Mouse (Mus musculus) kidney, embryonic 14.5 days (tissue): ENCODE measurements around the gene Ccer2. TPM values are rescaled to one million over a fixed set of nuclear protein-coding genes. Genes with fewer than 3 reads are reported as not detected.

Source experiments
- ATAC-seq: fragments of 200-750 bp; cut with Nextera tagmentation; 2 replicates; pipeline ENCODE4 v1.8.0; 2017; ENCODE audit warnings: moderate number of reproducible peaks, mild to moderate bottlenecking, moderate TSS enrichment, moderate library complexity; ENCODE audit not compliant: low FRiP score, low TSS enrichment
- H3K27ac ChIP-seq: fragments of 300-500 bp; sonication (generic); 2 replicates; pipeline ENCODE4 v1.5.1; 2014; ENCODE audit warnings: low read depth, mild to moderate bottlenecking, low read length, moderate library complexity, mixed read lengths
- H3K27me3 ChIP-seq: fragments of 300-500 bp; sonication (generic); 2 replicates; pipeline ENCODE4 v1.6.1; 2014; ENCODE audit warnings: mild to moderate bottlenecking, low read length; ENCODE audit not compliant: control insufficient read depth, insufficient read depth
- H3K36me3 ChIP-seq: fragments of 300-500 bp; sonication (generic); 2 replicates; pipeline ENCODE4 v1.6.1; 2014; ENCODE audit warnings: low read length, mixed read lengths; ENCODE audit not compliant: control insufficient read depth, insufficient read depth
- H3K4me1 ChIP-seq: fragments of 300-500 bp; sonication (generic); 2 replicates; pipeline ENCODE4 v1.6.1; 2014; ENCODE audit warnings: low read length, mixed read lengths; ENCODE audit not compliant: control insufficient read depth, insufficient read depth
- H3K4me2 ChIP-seq: fragments of 300-500 bp; sonication (generic); replicated peaks from 2 replicates; pipeline ENCODE4 v1.6.1; 2014; ENCODE audit warnings: low read depth, mild to moderate bottlenecking, low read length
- H3K4me3 ChIP-seq: fragments of 300-500 bp; sonication (generic); 2 replicates; pipeline ENCODE4 v1.5.1; 2014; ENCODE audit warnings: mild to moderate bottlenecking, low read length
- H3K9ac ChIP-seq: fragments of 300-500 bp; sonication (generic); 2 replicates; pipeline ENCODE4 v1.6.1; 2014; ENCODE audit warnings: low read depth, mild to moderate bottlenecking, low read length, moderate library complexity
- H3K9me3 ChIP-seq: fragments of 300-500 bp; sonication (generic); 2 replicates; pipeline ENCODE4 v1.6.1; 2016; ENCODE audit warnings: low read length; ENCODE audit not compliant: control insufficient read depth
- WGBS: fragments of 180-500 bp; shearing (Covaris S2); extraction: QIAGEN DNeasy Blood & Tissue Kit; methylation state at CpG from one replicate; pipeline ENCODE4 v1.1.7; 2014; 5-methylcytosine and 5-hydroxymethylcytosine counted together
- polyA plus RNA-seq: library from polyadenylated mRNA; unstranded; fragments of >200 nt; fragmentation: Nextera tagmentation; extraction: Ambion mirVana; gene quantifications from 2 replicates; pipeline ENCODE4 v1.2.1, GENCODE M21; 2014

Ccer2 gene
- polyA plus RNA-seq, 1 experiment from 2014 or later, result not detected

- Histone ChIP-seq H3K4me1 (peaks cover 6% of the 10 kb centered on the region), H3K4me2 (no peak overlapping the region), H3K4me3 (no peak overlapping the region), H3K9ac (no peak overlapping the region), H3K27me3 (no peaks in the 10 kb centered on the region), H3K36me3 (peaks cover 3% of the 10 kb centered on the region; the same call in 1 of the 2 replicates), H3K27ac (no peak overlapping the region), H3K9me3 (no peaks in the 10 kb centered on the region)
- 48% methylated on average over 6 of the region's 6 CpGs for WGBS
- ATAC-seq, result peak; percentile 58; the same call in 1 of the 2 replicates
These were observed 24.2 kb downstream of the Ccer2 start for GRCm38 (mm10) chr7:28780067-28780658.

GRCm38 (mm10) chr7:28780857-28781256 is 24.9 kb downstream of the Ccer2 start:
- Histone ChIP-seq H3K27me3 (no peaks in the 10 kb centered on the region), H3K4me3 (no peak overlapping the region), H3K4me1 (peaks cover 6% of the 10 kb centered on the region), H3K27ac (no peak overlapping the region), H3K4me2 (no peak overlapping the region), H3K36me3 (peaks cover 3% of the 10 kb centered on the region; the same call in 1 of the 2 replicates), H3K9me3 (no peaks in the 10 kb centered on the region), H3K9ac (no peak overlapping the region)
- WGBS, result 77% methylated on average over 7 of the region's 7 CpGs
- no peak for ATAC-seq

GRCm38 (mm10) chr7:28781261-28781663 is 25.3 kb downstream of the Ccer2 start:
- Histone ChIP-seq H3K27ac (no peak overlapping the region), H3K4me2 (no peak overlapping the region), H3K9ac (no peak overlapping the region), H3K9me3 (no peaks in the 10 kb centered on the region), H3K4me3 (no peak overlapping the region), H3K4me1 (peaks cover 6% of the 10 kb centered on the region), H3K27me3 (no peaks in the 10 kb centered on the region), H3K36me3 (peaks cover 3% of the 10 kb centered on the region; the same call in 1 of the 2 replicates)
- ATAC-seq, result no peak
- 90% methylated on average over 8 of the region's 8 CpGs for WGBS

GRCm38 (mm10) chr7:28785161-28785560 is 29.2 kb downstream of the Ccer2 start:
- 77% methylated on average over 5 of the region's 5 CpGs for WGBS
- Histone ChIP-seq H3K4me3 (no peak overlapping the region), H3K4me1 (peaks cover 21% of the 10 kb centered on the region), H3K36me3 (peaks cover 3% of the 10 kb centered on the region; the same call in 1 of the 2 replicates), H3K27ac (no peak overlapping the region), H3K27me3 (no peaks in the 10 kb centered on the region), H3K4me2 (no peak overlapping the region), H3K9ac (no peak overlapping the region), H3K9me3 (no peaks in the 10 kb centered on the region)
- ATAC-seq, result no peak

- H3K4me3 ChIP-seq, result no peak overlapping the region
- H3K4me2 ChIP-seq, result no peak overlapping the region
- WGBS, result 95% methylated on average over 8 of the region's 9 CpGs
- no peak overlapping the region for H3K27ac ChIP-seq
- H3K27me3 ChIP-seq, result no peaks in the 10 kb centered on the region
- H3K4me1 ChIP-seq, result peaks cover 16% of the 10 kb centered on the region
- no peak for ATAC-seq
- H3K9ac ChIP-seq, result no peak overlapping the region
- H3K36me3 ChIP-seq, result peaks cover under 1% of the 10 kb centered on the region; the same call in 1 of the 2 replicates
- no peaks in the 10 kb centered on the region for H3K9me3 ChIP-seq
These were observed 31.9 kb downstream of the Ccer2 start for GRCm38 (mm10) chr7:28787884-28788283.

- no peak for ATAC-seq
- no peak within 1 kb of the TSS for H3K9ac ChIP-seq
- H3K27ac ChIP-seq, result peak within 1 kb of the TSS; percentile 47; the same call in 1 of the 2 replicates
- no peak within 1 kb of the TSS for H3K4me2 ChIP-seq
- H3K36me3 ChIP-seq, result no peaks in the 10 kb centered on the region; the same call in 1 of the 2 replicates
- H3K4me3 ChIP-seq, result no peak within 1 kb of the TSS
- 59% methylated on average over 5 of the region's 5 CpGs for WGBS
- H3K27me3 ChIP-seq, result no peaks in the 10 kb centered on the region
- H3K4me1 ChIP-seq, result peaks cover 16% of the 10 kb centered on the region
- no peaks in the 10 kb centered on the region for H3K9me3 ChIP-seq
These were observed 32.6 kb downstream of the Ccer2 start, which contains the start of gene Rinl for GRCm38 (mm10) chr7:28788307-28789195. Gene Rinl, plus strand, starts transcription at chr7:28788969.

- Histone ChIP-seq H3K4me3 (no peak overlapping the region), H3K4me1 (peaks cover 16% of the 10 kb centered on the region), H3K27ac (peak overlapping the region; percentile 47; the same call in 1 of the 2 replicates), H3K9me3 (no peaks in the 10 kb centered on the region), H3K27me3 (no peaks in the 10 kb centered on the region), H3K36me3 (no peaks in the 10 kb centered on the region; the same call in 1 of the 2 replicates), H3K9ac (no peak overlapping the region), H3K4me2 (no peak overlapping the region)
- ATAC-seq, result no peak
- 53% methylated on average over 3 of the region's 3 CpGs for WGBS
These were observed 33.3 kb downstream of the Ccer2 start for GRCm38 (mm10) chr7:28789235-28789634.

- H3K4me3 ChIP-seq, result no peak overlapping the region
- 0 out of 2 replicates have a peak overlapping the region, but pooled peaks have one; percentile 30 for H3K27ac ChIP-seq
- no peak overlapping the region for H3K4me2 ChIP-seq
- peaks cover 16% of the 10 kb centered on the region for H3K4me1 ChIP-seq
- no peaks in the 10 kb centered on the region for H3K9me3 ChIP-seq
- 51% methylated on average over 8 of the region's 8 CpGs for WGBS
- ATAC-seq, result peak; percentile 67
- H3K36me3 ChIP-seq, result no peaks in the 10 kb centered on the region; the same call in 1 of the 2 replicates
- H3K27me3 ChIP-seq, result no peaks in the 10 kb centered on the region
- no peak overlapping the region for H3K9ac ChIP-seq
These were observed 34.3 kb downstream of the Ccer2 start for GRCm38 (mm10) chr7:28790066-28790806.
